Mouse (Mus musculus) erythroid progenitor cell, adult 5-6 weeks (primary cell): ENCODE measurements around the gene Mrpl30. TPM values are rescaled to one million over a fixed set of nuclear protein-coding genes. Genes with fewer than 3 reads are reported as not detected.

Experiments
- ATAC-seq: replicated peaks from 2 replicates; pipeline ENCODE4 v1.8.0; 2016; ENCODE audit warnings: moderate number of reproducible peaks, mild to moderate bottlenecking, moderate TSS enrichment, inconsistent platforms; ENCODE audit not compliant: poor library complexity, low FRiP score, severe bottlenecking
- total RNA-seq, 2 experiments: library from RNA; stranded (forward) in 1 of 2; stranded (reverse) in 1 of 2; fragments of 150-400 nt in 1 of 2; fragments of 186-747, 209-891 nt in 1 of 2; gene quantifications; 2 replicates each; pipeline versions ENCODE4 v1.2.3 to v1.2.4; 2015 to 2017; ENCODE audit warnings: low replicate concordance in 2 of 2

Gene Mrpl30
- total RNA-seq (2015; ENCODE audit: low replicate concordance), result 83.0 and 94.1 TPM in 2 replicates
- 41.1 and 57.8 TPM in 2 replicates for total RNA-seq (2017; ENCODE audit: low replicate concordance)

DNA sequence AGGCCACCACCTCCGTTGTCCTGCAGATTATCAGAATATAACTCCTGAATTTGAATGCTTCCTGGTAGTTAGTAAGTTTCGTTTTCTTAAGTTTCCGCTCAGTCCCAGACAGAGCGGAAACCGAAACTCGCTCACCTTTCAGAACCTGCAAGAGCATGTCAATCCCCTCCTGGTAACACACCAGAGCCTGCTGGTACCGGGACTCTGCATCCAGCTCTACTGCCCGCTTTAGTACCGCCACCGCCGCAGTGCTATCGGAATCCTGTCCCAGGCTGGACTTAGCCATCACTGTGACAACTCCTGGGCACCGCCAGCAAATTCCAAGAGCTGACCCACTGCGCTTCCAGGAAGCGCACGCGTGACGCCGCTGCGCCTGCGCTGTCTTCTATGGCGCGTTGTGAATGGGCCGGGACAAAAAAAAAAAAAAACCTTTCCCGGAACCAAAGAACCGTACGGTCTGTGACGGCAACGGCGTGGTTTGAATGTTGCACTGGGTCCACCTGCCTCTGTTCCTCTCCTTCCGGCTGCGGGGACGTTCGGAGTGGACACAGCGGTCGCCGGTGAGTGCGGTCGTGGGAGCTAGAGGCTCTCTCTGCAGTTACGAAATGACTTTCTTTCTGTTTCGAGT lies at the start of gene Mrpl30, which contains the start of gene Mitd1:
Gene Mrpl30, plus strand, starts transcription at position 453 of the 628 bp plus-strand sequence.
Gene Mitd1, minus strand, starts transcription at position 387 of the 628 bp plus-strand sequence.
- ATAC-seq, result peak; percentile 85

DNA sequence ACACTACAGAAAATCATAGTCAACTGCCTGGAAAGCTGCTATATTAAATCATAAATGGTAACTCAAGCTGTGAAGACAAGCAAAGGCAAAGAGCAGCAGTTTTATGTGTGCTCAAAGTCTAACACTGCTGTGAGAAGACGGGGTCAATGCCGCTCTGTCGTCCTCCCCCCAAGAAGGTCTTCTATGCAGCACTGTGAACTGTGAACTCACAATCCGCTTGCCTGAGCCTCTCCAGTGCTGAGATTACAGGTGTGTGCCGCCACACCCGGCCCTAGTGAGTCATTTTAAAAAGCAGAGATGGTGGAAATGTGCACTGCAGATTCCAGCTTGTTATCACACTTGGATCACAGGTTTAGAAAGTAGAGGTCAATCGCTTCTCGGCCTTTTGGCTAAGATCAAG lies 43.4 kb upstream of the Mrpl30 start:
- ATAC-seq, result no peak

DNA sequence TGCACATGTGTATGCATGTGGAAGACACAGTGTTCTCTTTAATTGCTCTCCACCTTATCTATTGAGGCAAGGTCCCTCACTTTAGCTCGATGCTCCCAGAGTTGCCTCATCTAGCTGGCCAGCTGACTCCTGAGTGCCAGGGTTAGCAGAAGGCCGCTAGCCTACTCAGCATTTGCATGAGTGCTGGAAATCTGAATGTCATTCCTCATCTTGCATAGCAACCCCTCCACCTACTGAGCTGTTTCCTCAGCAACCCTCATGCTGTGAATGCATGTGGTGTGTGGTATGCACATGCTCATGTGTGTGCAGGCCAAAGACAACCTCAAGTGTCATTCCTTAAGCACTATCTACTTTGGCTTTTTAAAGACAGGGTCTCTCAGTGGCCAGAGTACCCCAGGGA lies 39.6 kb upstream of the Mrpl30 start:
- no peak for ATAC-seq

DNA sequence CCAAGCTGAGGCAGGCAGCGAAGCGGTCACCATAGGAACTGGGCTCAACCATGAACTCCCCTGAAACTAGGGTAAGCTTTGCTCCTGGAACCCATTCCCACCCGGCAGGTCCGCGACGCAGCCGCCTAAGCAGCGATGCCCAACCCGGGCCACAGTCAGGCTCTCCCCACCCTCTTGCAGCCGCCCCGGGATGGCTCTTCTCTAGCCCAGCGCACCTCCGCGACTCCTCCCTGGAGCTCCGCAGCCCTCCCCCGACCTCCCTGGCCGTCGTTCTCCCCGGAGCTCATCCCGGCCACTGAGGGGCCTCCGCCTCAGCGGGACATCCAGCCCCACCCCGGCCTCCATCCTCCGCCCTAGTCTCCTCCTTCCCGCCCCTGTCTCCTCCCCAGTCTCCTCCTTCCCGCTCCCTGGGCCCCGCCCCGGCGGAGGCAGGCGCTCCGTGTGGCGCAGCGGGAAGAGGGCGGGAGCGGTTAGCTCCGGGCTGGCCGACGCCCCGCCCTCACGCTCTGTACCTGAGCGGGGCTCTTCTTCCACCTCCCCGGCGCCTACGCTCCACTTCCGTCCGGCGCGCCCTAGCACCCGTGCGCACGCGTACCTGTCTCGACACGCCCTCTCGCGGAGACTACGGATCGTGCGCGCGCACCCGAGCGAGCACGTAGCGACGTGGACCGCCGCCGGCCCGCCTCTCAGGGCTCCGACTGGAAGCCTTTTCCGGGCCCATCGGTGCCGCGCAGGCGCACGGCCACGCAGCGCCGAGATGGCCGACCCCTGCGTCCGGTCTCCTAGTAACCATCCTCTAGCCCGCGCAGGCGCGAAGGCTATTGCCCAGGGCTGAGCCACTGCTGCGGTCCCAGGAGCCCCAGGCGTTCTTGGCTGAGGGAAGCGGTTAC lies 25.5 kb upstream of the Mrpl30 start:
- peak; percentile 87 for ATAC-seq

DNA sequence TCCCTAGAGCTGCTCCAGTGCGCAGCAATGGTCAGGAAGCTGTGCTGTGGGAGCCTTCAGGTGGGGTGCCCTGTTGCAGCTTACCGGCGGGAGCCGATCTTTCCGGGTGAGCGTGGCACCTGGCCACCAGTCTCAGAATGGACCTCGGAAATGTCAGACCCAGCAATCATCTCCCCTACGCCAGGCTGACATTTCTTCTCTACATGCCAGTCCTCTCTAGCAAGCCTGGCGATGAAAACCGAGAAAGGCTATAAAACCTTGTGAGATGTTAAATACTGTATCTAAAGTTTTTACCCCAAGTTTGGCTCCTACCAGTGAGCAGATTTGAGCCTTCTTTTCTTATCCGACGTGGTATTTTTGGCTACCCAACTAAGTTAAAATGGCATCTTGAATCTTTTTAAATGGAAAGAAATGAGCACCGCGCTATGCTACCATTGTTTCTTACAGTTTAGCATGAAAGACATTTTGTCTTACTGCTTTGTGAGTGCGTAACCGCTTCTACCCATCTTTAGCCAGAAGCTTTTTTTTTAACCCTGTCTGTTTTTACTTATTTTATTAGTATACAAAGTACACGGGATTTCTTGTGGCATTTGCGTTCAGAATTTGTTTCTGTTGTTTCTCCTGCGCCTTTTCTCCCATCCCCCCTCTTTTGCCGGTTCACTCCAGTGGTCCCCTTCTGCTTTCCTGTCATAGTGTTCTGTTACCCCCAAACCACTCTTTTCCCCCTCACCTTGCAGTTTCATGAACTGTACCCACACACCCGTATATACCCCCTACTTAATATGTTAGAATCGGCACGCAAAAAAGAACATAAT lies 24.7 kb upstream of the Mrpl30 start:
- ATAC-seq, result no peak

DNA sequence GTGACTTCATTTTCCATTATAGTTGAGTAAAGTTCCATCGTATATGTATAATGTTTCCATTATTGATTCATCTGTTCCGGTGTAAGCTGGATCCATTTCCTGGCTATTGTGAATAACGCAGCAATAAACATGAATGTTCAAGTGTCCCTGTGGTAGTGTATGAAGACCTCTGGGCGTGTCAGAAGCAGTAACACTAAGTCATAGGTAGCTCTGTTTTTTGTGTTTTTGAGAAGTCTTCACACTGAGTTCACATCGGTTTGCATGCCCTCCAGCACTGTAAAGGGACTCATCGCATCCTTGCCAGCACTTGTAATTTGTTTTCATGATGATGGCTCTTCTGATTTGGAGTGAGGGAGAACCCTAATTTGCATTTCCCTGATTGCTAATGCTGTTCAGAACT lies 24.0 kb upstream of the Mrpl30 start, which contains the start of gene Tsga10:
Gene Tsga10, minus strand, starts transcription at position 144 of the 400 bp plus-strand sequence.
- no peak for ATAC-seq

DNA sequence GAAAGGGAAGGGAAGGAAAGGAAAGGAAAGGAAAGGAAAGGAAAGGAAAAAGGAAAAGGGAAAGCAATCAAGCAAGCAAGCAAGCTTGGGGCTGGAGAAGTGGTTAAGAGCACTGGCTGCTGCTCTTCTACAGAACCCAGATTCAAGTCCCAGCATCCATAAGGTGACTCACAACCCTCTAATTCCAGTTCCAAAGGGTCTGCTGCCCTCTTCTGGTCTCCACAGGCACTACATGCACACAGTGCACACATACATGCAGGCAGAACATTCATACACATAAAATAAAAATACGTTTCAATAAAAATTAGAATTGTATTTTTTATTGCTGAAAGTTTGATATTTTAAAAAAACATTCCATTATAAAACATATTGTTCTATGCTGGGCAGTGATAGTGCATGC lies 23.2 kb upstream of the Mrpl30 start:
- ATAC-seq, result no peak

DNA sequence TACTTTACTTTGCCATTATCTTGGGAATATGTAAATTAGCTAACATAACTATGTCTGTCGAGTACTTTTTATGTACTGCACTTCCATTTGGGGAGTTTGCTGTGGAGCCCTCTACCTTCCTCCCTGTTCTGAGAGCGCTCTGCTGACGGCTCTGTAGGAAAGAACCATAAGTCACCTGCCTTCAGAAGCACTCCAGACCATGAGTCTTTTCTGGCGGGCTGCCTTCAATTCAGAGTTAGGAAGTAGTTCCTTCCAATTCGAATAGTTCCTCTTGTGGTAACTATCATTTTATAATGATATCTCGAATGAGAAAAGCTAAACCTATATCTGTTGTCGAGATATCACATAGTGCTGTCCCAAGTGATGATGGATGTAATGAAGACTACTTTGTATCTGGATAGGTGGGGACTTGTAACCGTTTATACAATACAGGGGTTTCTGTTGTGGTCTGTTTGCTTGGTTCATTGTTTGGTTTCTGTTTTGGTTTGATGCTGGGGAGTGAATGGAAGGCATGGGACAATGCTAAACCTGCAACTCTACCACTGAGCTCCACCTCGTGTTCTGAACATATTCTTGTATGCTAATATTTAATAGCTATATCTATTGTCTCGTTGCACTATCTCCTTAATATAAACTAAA lies 22.5 kb upstream of the Mrpl30 start:
- no peak for ATAC-seq

DNA sequence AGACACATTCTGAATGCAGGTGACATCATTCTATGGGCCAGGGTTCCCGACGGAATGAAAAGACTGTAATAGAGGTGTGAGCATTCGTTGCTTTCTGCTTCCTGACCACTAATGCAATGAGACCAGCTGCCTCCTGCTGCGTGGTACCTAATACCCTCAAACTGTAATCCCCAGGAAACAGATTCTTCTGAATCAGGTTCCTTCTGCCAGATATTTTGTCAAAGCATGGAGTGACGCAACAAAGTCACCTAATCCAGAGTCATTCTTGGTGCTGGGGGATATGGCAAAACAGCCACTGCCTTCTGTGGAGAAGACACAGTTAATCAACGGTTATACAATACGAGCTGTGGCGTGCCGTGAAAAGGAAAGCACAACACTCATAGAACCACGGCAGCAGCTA lies 21.6 kb upstream of the Mrpl30 start:
- no peak for ATAC-seq

DNA sequence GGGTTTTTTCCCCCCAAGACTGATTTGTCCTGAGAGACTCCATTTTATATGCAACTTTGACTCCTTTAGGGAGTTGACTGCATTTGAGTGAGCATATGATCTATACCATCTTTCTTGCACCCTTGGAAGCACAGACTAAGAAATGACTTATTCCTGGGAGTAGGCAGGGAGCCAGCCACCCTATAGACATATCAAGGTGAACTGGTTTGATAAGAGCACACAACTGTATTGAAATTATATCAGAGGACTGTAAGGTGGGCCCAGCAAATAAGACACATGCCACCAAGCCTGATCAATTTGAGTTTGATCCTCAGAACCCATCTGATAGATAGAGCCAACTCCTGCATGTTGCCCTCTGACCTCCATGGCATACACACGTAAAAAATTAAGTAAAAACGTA lies 20.9 kb upstream of the Mrpl30 start:
- no peak for ATAC-seq

DNA sequence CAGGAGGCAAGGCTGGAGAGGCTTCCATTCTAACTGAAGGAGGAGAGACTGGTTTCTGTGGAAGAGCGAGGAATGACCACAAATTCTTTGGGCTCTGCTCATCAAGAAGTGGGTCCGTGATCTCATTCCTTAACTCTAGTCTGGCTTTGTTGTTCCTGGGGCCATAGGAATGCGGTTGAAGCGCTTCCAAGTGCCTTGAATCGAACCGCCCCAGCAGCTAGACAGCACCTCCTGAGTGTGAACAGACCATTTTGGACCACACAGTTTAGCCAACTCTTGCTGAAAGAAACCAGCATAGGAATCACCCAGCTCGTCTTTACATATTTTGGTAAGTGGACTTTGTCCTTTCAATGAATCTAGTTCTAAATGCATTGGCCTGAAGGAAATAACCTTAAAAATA lies 18.6 kb upstream of the Mrpl30 start, which contains the start of gene Lipt1:
Gene Lipt1, plus strand, starts transcription at position 35 of the 400 bp plus-strand sequence.
- 0 out of 2 replicates have a peak, but pooled peaks have one; percentile 20 for ATAC-seq

DNA sequence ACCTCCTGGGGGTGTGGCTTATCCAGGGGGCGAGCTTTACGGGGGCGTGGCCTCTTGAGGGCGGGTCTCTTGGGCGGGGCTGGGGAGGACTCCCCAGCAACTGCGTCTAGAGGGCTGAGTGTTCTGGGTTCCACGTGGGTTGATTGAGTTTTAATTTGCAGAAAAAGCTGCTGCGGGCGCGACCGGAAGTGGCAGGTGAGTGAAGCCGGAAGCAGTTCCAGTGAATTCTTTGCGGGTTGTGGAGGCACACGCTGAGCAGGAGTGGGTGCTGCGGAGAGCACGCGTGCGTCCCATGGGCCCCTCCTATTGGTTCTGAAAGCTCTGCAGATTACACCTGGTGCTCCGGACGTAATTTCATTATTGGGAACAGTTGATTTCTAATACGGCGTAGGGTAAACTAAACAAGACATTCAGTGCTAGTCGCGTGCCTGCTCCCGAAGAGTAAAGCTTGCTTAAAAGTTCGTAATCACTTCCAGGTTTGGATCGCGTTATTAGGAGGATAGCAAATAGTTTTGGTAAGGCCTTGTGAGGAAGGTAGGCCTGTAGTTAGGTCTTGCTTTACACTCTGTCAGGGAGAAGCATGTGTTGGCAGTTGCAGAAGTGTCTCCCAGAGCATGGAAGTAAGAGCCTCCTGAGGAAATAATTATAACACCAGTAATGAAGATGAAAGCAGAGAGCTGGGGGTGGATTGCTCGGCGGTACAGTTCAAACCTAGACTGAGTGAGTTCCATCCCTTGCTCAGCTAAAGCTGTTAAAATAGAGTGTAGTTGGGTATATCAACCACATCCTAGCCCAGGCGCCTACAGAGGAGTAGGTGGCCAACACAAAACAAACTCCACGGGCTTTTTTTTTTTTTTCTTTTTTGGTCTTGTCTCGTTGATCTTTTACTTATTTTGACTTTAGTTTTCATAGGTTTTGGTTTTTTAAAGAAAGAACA lies 17.9 kb upstream of the Mrpl30 start:
- ATAC-seq, result peak; percentile 85

DNA sequence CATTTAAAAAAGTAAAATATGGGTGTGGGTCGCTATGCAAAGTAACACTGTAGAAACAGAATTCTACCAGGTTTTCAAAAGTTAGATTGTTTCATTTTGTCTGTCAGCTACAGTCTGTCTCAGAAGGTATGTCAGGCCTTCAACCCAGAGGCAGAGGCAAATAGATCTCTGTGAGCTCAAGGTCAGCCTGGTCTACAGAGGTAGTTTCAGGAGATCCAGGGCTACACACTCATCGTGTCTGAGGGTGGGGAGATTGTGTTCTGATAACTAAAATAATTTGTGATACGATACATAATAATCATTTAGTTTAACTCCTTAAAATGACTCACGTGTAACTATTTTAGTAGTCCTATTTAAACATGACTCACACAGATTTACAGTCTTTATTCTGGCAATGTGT lies 17.1 kb upstream of the Mrpl30 start:
- no peak for ATAC-seq

DNA sequence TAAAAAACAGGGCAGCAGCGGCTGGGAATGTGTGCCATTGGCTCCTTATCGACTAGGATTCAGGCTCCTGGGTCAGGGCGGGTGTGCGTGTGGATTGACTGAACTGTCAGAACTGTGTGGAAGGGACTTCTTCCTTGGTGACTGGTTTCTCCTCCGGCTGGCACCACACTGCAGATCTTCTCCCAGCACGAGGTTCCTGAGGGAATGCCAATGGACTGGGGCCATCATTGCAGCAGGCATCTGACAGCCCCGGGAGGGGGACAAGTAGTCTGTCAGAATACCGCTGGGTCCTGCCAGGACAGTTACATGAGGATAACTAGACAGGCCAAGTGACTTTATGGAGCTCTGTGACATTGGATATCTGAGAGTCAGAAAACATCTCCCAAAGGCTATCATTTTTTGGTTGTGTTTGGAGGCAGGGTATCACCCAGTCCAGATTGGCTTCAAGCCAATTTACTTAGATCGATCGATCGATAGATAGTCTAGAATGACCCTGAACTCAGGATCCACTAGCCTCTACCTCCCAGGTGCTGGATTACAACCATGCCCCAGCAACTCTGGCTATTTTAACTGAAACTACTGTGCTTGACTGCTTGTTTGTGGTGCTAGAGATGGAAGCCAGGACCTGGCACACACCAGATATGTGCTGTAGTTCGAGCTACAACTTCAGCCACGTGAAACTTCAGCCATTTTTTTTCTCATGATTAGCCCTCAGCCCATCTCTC lies 12.4 kb upstream of the Mrpl30 start:
- no peak for ATAC-seq

DNA sequence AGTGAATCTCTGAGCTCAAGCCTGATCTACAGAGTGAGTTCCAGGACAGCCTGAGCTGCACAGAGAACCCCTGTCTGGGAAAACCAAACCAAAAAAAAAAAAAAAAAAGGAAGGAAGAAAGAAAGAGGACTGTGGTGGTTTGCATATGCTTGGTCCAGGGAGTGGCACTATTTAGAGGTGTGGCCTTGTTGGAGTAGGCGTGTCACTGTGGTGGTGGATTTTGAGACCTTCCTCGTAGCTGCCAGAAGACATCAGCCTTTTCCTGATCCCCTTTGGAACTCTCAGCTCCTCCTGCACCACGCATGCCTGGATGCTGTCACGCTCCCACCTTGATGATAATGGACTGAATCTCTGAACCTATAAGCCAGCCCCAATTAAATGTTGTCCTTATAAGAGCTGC lies 6.9 kb upstream of the Mrpl30 start:
- no peak for ATAC-seq

DNA sequence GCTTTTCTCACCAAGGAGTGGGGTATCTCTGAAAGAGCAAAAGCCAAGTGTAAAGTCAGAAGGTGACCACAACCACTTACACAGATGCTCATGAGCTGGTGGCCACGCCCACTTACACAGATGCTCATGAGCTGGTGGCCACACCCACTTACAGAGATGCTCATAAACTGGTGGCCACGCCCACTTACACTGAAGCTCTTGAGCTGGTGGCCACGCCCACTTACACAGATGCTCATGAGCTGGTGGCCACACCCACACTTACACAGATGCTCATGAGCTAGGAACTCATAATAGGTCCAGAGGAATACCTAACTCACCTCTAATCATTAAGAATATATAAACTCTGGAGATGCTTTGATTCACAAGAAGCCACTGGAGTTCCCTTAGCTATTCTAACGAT lies 5.8 kb upstream of the Mrpl30 start:
- peak; percentile 93 for ATAC-seq

DNA sequence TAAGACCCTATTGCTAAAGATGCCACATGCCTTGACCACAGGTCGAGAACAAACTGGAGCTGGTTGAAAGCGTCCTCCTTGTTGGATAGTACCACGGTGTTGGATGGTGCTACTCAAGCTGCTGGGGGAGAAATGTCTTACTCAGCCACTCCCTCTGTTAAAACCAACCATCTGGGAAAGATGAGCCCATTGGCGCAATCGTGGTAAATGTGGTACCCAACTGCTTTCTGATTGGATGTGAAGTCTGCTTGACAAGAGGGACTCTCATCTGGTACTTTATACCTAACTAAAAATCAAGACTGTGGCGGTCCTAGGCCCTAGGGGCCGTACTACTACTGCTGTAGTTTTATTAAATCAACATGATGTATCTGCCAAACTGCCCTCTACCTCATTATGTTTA lies 1.1 kb upstream of the Mrpl30 start:
- peak; percentile 4; the same call in 1 of the 2 replicates for ATAC-seq

DNA sequence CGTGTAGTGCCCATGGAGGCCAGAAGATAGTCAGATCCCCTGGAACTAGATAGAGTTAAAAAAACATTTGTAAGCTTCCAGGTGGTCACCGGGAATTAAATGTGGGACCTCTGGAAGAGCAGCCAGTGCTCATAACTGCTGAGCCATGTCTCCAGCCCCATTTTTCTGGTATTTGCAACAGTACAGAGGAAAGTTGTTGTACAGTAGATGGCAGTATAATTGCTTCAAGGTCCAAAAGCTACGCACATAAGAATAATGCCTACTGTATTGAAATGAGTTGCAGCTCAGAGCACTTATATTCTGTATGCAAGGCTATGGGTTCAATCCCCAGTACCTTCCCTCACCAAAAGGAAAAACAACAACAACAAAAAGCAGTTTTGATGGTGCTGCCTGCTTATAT lies 1.1 kb downstream of the Mrpl30 start:
- ATAC-seq, result no peak
